Mouse (Mus musculus): ENCODE data around the gene Osbpl6. TPM values are rescaled to one million over a fixed set of nuclear protein-coding genes. Genes with fewer than 3 reads are reported as not detected.

The Osbpl6 gene
- polyA plus RNA-seq, 1 experiment = 1.8 TPM

- no peak for DNase-seq (ENCODE audit: low read depth in 1 of 2, low spot score in 2 of 2)
- Histone ChIP-seq H3K27ac (ENCODE audit: insufficient read depth, low read length) (no peak overlapping the region), H3K36me3 (ENCODE audit: control insufficient read depth, insufficient read depth, low read length) (no peaks in the 10 kb centered on the region), H3K4me3 (ENCODE audit: extremely low read depth, insufficient read depth, insufficient read length) (no peak overlapping the region), H3K4me1 (ENCODE audit: control insufficient read depth, insufficient read depth, insufficient read length) (0 out of 2 replicates have a peak, but pooled peaks cover 2% of the 10 kb centered on the region), H3K27me3 (ENCODE audit: control insufficient read depth, insufficient read depth, low read length) (no peaks in the 10 kb centered on the region)
- WGBS = 86% methylated on average over 3 of the region's 3 CpGs
- TF ChIP-seq POLR2A (IDR thresholded peaks at IDR 0.05; ENCODE audit: low read depth, low read length) (no peak), CTCF (IDR thresholded peaks at IDR 0.05; ENCODE audit: extremely low read depth, insufficient read depth, insufficient read length, insufficient replicate concordance) (no peak)
Measured at GRCm38 (mm10) chr2:76418142-76418518, 11.8 kb downstream of the Osbpl6 start.

DNA sequence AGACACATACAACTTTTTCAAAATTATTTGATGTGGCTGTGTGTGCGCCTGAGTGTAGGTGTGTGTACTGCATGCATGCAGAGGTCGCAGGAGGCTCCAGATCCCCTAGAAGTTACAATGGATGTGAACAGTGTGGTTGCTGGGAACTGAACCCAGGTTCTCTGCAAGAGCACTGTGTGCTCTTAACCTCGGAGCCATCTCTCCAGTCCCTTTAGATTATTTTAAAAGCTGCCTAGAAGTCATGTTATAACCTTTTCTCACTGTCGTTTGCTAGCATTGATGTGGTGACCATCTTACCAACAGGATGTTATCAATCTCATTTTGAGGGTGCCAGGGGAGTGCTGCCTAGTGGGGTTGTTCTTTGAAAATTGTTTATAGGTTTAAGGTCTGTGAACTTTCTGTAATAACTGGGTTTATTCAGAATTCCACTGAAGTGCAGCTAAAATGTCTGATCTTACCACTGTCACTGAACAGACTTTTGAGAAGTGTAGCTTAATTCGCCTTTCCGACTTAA lies 15.2 kb downstream of the Osbpl6 start:
- no peak overlapping the region for H3K4me3 ChIP-seq (ENCODE audit: extremely low read depth, insufficient read depth, insufficient read length)
- H3K4me1 ChIP-seq (ENCODE audit: control insufficient read depth, insufficient read depth, insufficient read length) = 0 out of 2 replicates have a peak, but pooled peaks cover 2% of the 10 kb centered on the region
- H3K27me3 ChIP-seq (ENCODE audit: control insufficient read depth, insufficient read depth, low read length) = no peaks in the 10 kb centered on the region
- no peak overlapping the region for H3K27ac ChIP-seq (ENCODE audit: insufficient read depth, low read length)
- peak in 1 of 2 experiments; percentile 8 for DNase-seq (ENCODE audit: low read depth in 1 of 2, low spot score in 2 of 2)
- no peaks in the 10 kb centered on the region for H3K36me3 ChIP-seq (ENCODE audit: control insufficient read depth, insufficient read depth, low read length)
- TF ChIP-seq POLR2A (IDR thresholded peaks at IDR 0.05; ENCODE audit: low read depth, low read length) (no peak), CTCF (IDR thresholded peaks at IDR 0.05; ENCODE audit: extremely low read depth, insufficient read depth, insufficient read length, insufficient replicate concordance) (no peak)
- 65% methylated on average over 6 of the region's 6 CpGs for WGBS

DNA sequence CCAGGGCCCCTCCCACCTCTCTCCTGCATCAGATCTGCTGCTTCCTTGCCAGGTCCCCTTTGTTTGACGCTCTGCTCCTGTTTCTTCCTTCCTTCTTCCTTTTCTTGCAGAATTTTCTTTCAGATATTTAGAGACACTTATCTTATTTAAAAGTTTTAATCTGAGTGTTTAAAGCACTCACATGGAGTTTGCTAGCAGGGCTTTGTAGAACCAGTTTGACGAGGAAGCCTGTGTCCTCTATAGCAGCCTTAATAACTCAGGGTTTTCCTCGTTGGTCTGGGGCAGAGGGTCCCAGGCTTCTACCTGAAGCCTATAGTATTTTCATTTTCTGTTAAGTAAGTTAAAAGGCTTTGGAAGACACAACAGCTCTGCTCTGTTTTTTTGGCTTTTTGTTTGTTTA lies 20.5 kb downstream of the Osbpl6 start:
- H3K4me1 ChIP-seq (ENCODE audit: control insufficient read depth, insufficient read depth, insufficient read length) = 0 out of 2 replicates have a peak, but pooled peaks cover 1% of the 10 kb centered on the region
- H3K27ac ChIP-seq (ENCODE audit: insufficient read depth, low read length) = no peak overlapping the region
- no peak for TF ChIP-seq POLR2A (IDR thresholded peaks at IDR 0.05; ENCODE audit: low read depth, low read length)
- no peak for TF ChIP-seq CTCF (IDR thresholded peaks at IDR 0.05; ENCODE audit: extremely low read depth, insufficient read depth, insufficient read length, insufficient replicate concordance)
- H3K4me3 ChIP-seq (ENCODE audit: extremely low read depth, insufficient read depth, insufficient read length) = no peak overlapping the region
- no peak for DNase-seq (ENCODE audit: low read depth in 1 of 2, low spot score in 2 of 2)
- H3K36me3 ChIP-seq (ENCODE audit: control insufficient read depth, insufficient read depth, low read length) = no peaks in the 10 kb centered on the region
- no peaks in the 10 kb centered on the region for H3K27me3 ChIP-seq (ENCODE audit: control insufficient read depth, insufficient read depth, low read length)
- 68% methylated on average over 3 of the region's 3 CpGs for WGBS

- Histone ChIP-seq H3K27me3 (ENCODE audit: control insufficient read depth, insufficient read depth, low read length) (no peaks in the 10 kb centered on the region), H3K4me3 (ENCODE audit: extremely low read depth, insufficient read depth, insufficient read length) (no peak overlapping the region), H3K4me1 (ENCODE audit: control insufficient read depth, insufficient read depth, insufficient read length) (no peaks in the 10 kb centered on the region), H3K36me3 (ENCODE audit: control insufficient read depth, insufficient read depth, low read length) (no peaks in the 10 kb centered on the region), H3K27ac (ENCODE audit: insufficient read depth, low read length) (no peak overlapping the region)
- DNase-seq (ENCODE audit: low read depth in 1 of 2, low spot score in 2 of 2) = no peak
- WGBS = 42% methylated on average over 3 of the region's 3 CpGs
- TF ChIP-seq CTCF (IDR thresholded peaks at IDR 0.05; ENCODE audit: extremely low read depth, insufficient read depth, insufficient read length, insufficient replicate concordance) (no peak), POLR2A (IDR thresholded peaks at IDR 0.05; ENCODE audit: low read depth, low read length) (no peak)
Measured at GRCm38 (mm10) chr2:76429318-76429717, 23.0 kb downstream of the Osbpl6 start.

- no peak overlapping the region for H3K27ac ChIP-seq (ENCODE audit: insufficient read depth, low read length)
- no peaks in the 10 kb centered on the region for H3K4me1 ChIP-seq (ENCODE audit: control insufficient read depth, insufficient read depth, insufficient read length)
- TF ChIP-seq POLR2A (IDR thresholded peaks at IDR 0.05; ENCODE audit: low read depth, low read length) = no peak
- TF ChIP-seq CTCF (IDR thresholded peaks at IDR 0.05; ENCODE audit: extremely low read depth, insufficient read depth, insufficient read length, insufficient replicate concordance) = no peak
- DNase-seq (ENCODE audit: low read depth in 1 of 2, low spot score in 2 of 2) = no peak
- WGBS = 79% methylated on average over 5 of the region's 5 CpGs
- H3K27me3 ChIP-seq (ENCODE audit: control insufficient read depth, insufficient read depth, low read length) = no peaks in the 10 kb centered on the region
- H3K4me3 ChIP-seq (ENCODE audit: extremely low read depth, insufficient read depth, insufficient read length) = no peak overlapping the region
- no peaks in the 10 kb centered on the region for H3K36me3 ChIP-seq (ENCODE audit: control insufficient read depth, insufficient read depth, low read length)
Measured at GRCm38 (mm10) chr2:76429855-76430254, 23.5 kb downstream of the Osbpl6 start.

DNA sequence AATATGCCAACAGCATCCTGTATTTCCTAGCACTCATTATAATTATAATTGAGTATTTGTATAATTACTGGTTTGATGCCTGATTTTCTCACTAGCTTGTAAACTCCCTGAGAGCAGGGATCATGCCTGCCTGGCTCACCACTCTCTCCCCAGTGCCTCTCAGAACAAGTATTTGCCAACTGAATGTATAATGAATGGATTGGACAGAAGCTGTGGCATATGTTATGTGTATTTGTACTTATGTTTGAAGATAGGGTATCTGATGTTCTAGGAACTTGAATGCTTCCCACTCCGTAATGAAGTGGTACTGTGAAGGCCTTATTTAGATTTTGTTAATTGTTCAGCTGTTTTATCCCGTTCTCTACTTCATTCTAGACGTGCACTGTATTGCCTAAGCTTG lies 24.2 kb downstream of the Osbpl6 start:
- no peak for DNase-seq (ENCODE audit: low read depth in 1 of 2, low spot score in 2 of 2)
- Histone ChIP-seq H3K36me3 (ENCODE audit: control insufficient read depth, insufficient read depth, low read length) (no peaks in the 10 kb centered on the region), H3K27me3 (ENCODE audit: control insufficient read depth, insufficient read depth, low read length) (no peaks in the 10 kb centered on the region), H3K27ac (ENCODE audit: insufficient read depth, low read length) (no peak overlapping the region), H3K4me1 (ENCODE audit: control insufficient read depth, insufficient read depth, insufficient read length) (no peaks in the 10 kb centered on the region), H3K4me3 (ENCODE audit: extremely low read depth, insufficient read depth, insufficient read length) (no peak overlapping the region)
- 90% methylated on average over 3 of the region's 3 CpGs for WGBS
- TF ChIP-seq CTCF (IDR thresholded peaks at IDR 0.05; ENCODE audit: extremely low read depth, insufficient read depth, insufficient read length, insufficient replicate concordance) = no peak
- no peak for TF ChIP-seq POLR2A (IDR thresholded peaks at IDR 0.05; ENCODE audit: low read depth, low read length)

- H3K27ac ChIP-seq (ENCODE audit: insufficient read depth, low read length) = no peak overlapping the region
- TF ChIP-seq POLR2A (IDR thresholded peaks at IDR 0.05; ENCODE audit: low read depth, low read length) = no peak
- H3K4me3 ChIP-seq (ENCODE audit: extremely low read depth, insufficient read depth, insufficient read length) = no peak overlapping the region
- no peaks in the 10 kb centered on the region for H3K4me1 ChIP-seq (ENCODE audit: control insufficient read depth, insufficient read depth, insufficient read length)
- H3K27me3 ChIP-seq (ENCODE audit: control insufficient read depth, insufficient read depth, low read length) = no peaks in the 10 kb centered on the region
- 85% methylated on average over 7 of the region's 7 CpGs for WGBS
- no peak for DNase-seq (ENCODE audit: low read depth in 1 of 2, low spot score in 2 of 2)
- H3K36me3 ChIP-seq (ENCODE audit: control insufficient read depth, insufficient read depth, low read length) = no peaks in the 10 kb centered on the region
Measured at GRCm38 (mm10) chr2:76434224-76434623, 27.9 kb downstream of the Osbpl6 start.

Measured in spleen, adult 2 months (tissue).